Mouse (Mus musculus) cerebellum, adult 2 months (tissue): ENCODE results near the gene Rps19bp1. TPM values are rescaled to one million over a fixed set of nuclear protein-coding genes. Genes with fewer than 3 reads are reported as not detected.
A peak's percentile ranks its signal among the peaks of the same experiment; 100 is the strongest.

Source experiments
- DNase-seq, 2 experiments: peaks; one replicate each; pipeline ENCODE4 v3.0.0; 2021
- H3K27ac ChIP-seq: fragments of 200-500 bp; 2 replicates; pipeline ENCODE4 v1.5.1; 2012; ENCODE audit warnings: low read length, control low read depth, inconsistent platforms; ENCODE audit not compliant: insufficient read depth
- H3K27me3 ChIP-seq: fragments of 200-500 bp; 2 replicates; pipeline ENCODE4 v1.6.1; 2012; ENCODE audit warnings: inconsistent platforms, mild to moderate bottlenecking, low read length, moderate library complexity; ENCODE audit not compliant: control insufficient read depth, insufficient read depth
- H3K4me1 ChIP-seq: fragments of 200-500 bp; 2 replicates; pipeline ENCODE4 v1.6.1; 2011; ENCODE audit warnings: low read length; ENCODE audit not compliant: control insufficient read depth, insufficient read depth
- H3K4me3 ChIP-seq: fragments of 200-500 bp; replicated peaks from 2 replicates; pipeline ENCODE3; 2011; ENCODE audit warnings: mild to moderate bottlenecking, low read depth, low read length, control low read depth; ENCODE audit not compliant: insufficient read depth
- CTCF ChIP-seq: fragments of 200-500 bp; IDR thresholded peaks from 2 replicates; pipeline ENCODE4 v1.5.1; 2011; ENCODE audit warnings: low read depth, mild to moderate bottlenecking, control low read depth, low read length, moderate library complexity, borderline replicate concordance; ENCODE audit not compliant: insufficient read depth
- POLR2A ChIP-seq: fragments of 200-500 bp; IDR thresholded peaks from 2 replicates; pipeline ENCODE4 v1.6.1; 2011; ENCODE audit warnings: low read length, control low read depth, borderline replicate concordance; ENCODE audit not compliant: insufficient read depth
- WGBS: fragments of 180-500 bp; shearing (Covaris S2); methylation state at CpG from one replicate; pipeline ENCODE4 v1.1.7; 2018; 5-methylcytosine and 5-hydroxymethylcytosine counted together
- polyA plus RNA-seq: library from polyadenylated mRNA; depleted of rRNA; stranded (reverse); fragments of >200 nt; gene quantifications from 2 replicates; pipeline ENCODE4 v1.2.3, GENCODE M21; 2012; rRNA removed

The Rps19bp1 gene
- polyA plus RNA-seq: 34.3 and 38.6 TPM in 2 replicates

DNA sequence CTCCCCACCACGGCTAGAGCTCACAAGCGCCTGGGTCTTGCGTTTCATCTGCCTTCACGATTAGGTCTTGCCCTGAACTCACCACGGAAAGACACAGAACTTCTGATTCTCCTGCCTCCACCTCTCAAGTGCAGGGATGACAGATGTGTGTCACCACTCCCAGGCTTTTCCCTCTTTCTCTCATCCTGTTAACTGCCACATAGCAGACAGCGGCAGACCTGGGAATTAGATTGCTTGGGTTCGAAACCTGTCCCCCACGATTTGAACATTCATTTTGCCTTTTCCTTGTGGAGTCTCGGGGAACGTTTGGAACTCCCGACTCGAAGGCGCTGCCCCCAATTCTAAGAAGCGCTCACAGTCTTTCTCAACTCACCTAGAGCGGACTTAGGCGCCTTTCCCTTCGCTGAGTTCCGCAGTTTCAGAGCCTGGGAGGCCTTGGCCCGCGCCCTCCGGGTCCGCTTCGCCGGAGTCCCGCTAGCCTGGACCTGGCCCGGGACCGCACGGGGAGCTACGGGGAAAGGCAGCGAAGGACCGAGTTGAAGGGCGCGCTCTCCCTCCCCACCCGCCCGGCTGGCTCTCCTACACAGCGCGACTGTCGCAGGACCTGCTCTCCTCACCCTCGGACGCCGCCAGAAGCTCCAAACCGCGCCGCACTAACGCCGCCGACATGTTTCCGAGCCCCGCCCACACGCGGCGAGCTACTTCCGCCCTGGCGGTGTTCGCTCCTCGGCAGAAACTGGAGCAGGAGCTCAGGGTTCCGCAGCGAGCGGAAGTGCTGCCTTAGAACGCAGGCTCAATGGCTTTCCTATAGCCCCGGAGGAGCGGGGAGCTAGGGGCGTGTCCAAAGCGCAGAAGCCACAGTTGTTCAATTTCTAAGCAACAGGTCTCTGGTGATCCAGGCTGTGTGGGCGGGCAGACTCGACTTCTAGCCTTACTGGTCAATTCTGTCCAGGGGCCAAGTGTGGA is at the start of gene Rps19bp1:
TSS of gene Rps19bp1 (minus strand) at position 706 of the 966 bp plus-strand sequence.
- no peaks in the 10 kb centered on the region for H3K27me3 ChIP-seq
- DNase-seq: peak; percentile 86 to 87
- 2% methylated on average over 66 of the region's 66 CpGs for WGBS
- peaks cover 8% of the 10 kb centered on the region for H3K4me1 ChIP-seq
- peak within 1 kb of the TSS; percentile 79 for H3K4me3 ChIP-seq
- no peak within 1 kb of the TSS; the same call in 1 of the 2 replicates for H3K27ac ChIP-seq
- no peak for TF ChIP-seq CTCF
- TF ChIP-seq POLR2A: peak; percentile 76; the same call in 1 of the 2 replicates

DNA sequence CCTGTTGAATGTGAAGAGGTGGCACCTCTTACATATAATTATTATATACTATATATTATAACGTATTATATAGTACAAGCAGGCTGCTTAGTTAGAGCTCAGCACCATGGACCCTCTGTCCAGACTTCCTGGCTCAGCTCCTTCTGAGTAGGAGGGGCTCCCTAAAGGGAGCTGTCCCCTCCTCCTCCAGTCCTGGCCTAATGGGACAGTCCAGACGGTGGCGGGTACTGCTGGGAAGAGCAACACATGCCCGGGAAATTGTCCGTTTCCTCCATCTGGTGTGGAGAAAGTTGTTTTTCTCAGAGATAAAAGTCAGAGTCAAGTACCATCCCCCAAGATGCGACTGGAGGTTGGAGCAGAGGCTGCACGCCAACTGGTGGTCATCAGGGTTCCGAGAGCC is 42.0 kb upstream of the Rps19bp1 start:
- Histone ChIP-seq H3K27ac (no peak overlapping the region), H3K4me1 (peaks cover 43% of the 10 kb centered on the region), H3K4me3 (no peak overlapping the region), H3K27me3 (no peaks in the 10 kb centered on the region)
- 10% methylated on average over 8 of the region's 8 CpGs for WGBS
- peak; percentile 38 to 65 for DNase-seq
- TF ChIP-seq CTCF: no peak
- TF ChIP-seq POLR2A: no peak

DNA sequence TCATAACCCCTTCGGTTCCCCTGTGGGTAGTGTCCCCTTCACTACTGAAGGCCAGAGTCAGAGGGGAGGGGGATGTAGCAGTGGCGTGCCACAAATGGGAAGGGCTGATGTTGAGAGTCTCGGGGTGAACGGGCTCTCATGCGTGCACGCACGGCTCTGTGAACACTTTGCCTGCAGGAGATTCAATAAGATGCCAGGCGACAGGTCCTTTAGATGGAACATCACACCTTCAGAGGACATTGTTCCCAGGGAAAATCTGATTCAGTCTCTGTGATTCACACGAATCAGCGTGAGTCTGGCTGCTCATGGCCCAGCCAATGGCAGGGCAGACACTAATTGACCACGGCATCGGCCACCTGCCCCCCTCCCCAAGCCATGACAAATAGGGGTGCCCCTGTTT is 40.1 kb upstream of the Rps19bp1 start:
- 26% methylated on average over 12 of the region's 12 CpGs for WGBS
- H3K27me3 ChIP-seq: no peaks in the 10 kb centered on the region
- H3K27ac ChIP-seq: 0 out of 2 replicates have a peak overlapping the region, but pooled peaks have one; percentile 9
- TF ChIP-seq POLR2A (no peak), CTCF (no peak)
- H3K4me3 ChIP-seq: no peak overlapping the region
- peaks cover 45% of the 10 kb centered on the region for H3K4me1 ChIP-seq
- peak in 1 of 2 experiments; percentile 46 for DNase-seq

DNA sequence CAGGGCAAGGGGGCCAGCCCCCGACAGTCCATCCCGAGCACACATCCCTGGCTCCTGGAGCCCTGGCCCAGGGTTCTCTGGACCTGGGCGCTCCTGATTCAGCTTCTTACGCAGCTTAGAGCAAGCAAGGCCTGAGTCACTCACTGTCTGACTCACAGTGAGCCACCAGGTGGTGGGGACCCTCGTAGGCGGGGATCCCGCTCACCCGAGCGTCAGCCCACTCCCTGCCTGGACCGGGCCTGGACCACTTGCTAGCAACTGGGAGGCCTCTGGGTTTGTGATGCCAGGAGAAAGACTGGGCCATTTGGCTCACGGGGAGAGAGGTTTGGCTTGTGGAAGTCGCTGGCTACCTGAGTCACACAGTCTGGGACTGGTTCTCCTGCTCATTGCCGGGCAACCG is 39.7 kb upstream of the Rps19bp1 start:
- Histone ChIP-seq H3K4me1 (peaks cover 45% of the 10 kb centered on the region), H3K27ac (0 out of 2 replicates have a peak overlapping the region, but pooled peaks have one; percentile 9), H3K4me3 (no peak overlapping the region), H3K27me3 (no peaks in the 10 kb centered on the region)
- peak; percentile 66 to 78 for DNase-seq
- WGBS: 20% methylated on average over 14 of the region's 14 CpGs
- TF ChIP-seq POLR2A (no peak), CTCF (no peak)

DNA sequence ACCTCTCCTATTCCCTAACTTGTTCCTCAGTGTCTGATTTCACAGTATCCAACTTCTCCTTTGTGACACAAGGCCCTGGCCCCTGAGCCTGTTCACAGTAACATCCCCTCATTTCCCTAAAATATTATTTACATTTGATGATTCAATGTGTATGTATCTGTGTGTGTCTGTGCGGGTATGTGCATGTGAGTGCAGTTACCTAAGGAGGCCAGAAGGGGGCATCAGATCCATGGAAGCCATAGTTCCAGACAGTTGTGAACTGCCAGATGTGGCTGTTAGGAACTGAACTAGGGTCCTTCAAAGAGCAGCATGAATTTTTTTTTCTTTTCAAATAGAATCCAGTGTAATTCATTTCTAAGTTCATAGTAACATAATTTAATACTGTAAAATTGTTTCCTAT is 33.0 kb upstream of the Rps19bp1 start:
- Histone ChIP-seq H3K27me3 (no peaks in the 10 kb centered on the region), H3K4me1 (peaks cover 12% of the 10 kb centered on the region), H3K4me3 (no peak overlapping the region), H3K27ac (no peak overlapping the region)
- no peak for TF ChIP-seq CTCF
- no peak for TF ChIP-seq POLR2A
- DNase-seq: no peak
- 100% methylated on average over 1 of the region's 1 CpGs for WGBS

DNA sequence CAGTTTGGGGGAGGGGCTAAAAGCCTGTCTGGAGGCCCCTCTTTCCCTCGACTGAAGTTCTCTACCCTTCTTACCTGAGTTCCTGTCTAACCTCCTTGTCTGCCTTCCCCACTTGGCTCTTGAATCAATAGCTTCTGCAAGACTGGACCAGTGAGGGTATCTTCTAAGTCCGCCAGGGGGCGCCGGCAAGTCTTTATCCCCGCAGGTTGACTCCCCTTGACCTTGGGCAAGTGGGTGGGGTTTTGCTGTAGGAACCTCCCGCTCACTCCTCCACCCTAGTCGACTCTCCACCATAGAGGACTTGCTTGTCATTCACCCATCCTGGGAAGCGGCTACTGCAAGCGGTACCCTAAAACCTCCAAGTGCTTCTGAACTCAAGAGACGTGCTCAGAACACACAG is 25.3 kb upstream of the Rps19bp1 start:
- H3K27me3 ChIP-seq: no peaks in the 10 kb centered on the region
- no peak overlapping the region for H3K27ac ChIP-seq
- TF ChIP-seq POLR2A (no peak), CTCF (peak; percentile 61; the same call in 1 of the 2 replicates)
- H3K4me1 ChIP-seq: peaks cover 25% of the 10 kb centered on the region
- peak; percentile 79 to 83 for DNase-seq
- WGBS: 42% methylated on average over 10 of the region's 10 CpGs
- peak overlapping the region; percentile 79 for H3K4me3 ChIP-seq

DNA sequence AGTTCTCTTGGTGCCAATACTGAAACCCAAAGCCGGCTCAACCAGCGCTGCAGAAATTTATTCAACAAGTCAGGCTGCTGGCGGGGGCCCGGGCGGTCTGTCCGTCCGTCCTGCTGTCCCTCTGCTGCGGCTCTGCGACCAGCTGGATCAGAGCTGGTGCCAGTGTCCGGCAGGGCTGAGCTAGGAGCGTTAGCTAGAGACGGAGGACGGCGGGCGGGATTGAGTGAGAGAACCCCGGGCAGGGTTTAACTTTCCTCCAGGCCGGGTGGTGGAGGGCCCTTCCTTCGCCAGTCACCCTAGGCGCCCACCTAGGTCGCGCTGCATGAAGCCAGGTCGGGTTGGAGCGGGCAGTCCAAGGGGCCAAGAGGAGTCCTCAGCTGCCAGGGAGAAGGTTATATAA is 23.9 kb upstream of the Rps19bp1 start:
- H3K4me3 ChIP-seq: peak overlapping the region; percentile 79
- no peak for TF ChIP-seq CTCF
- TF ChIP-seq POLR2A: no peak
- 3% methylated on average over 23 of the region's 23 CpGs for WGBS
- peaks cover 25% of the 10 kb centered on the region for H3K4me1 ChIP-seq
- H3K27ac ChIP-seq: peak overlapping the region; percentile 85
- DNase-seq: peak; percentile 70 to 81
- H3K27me3 ChIP-seq: no peaks in the 10 kb centered on the region

DNA sequence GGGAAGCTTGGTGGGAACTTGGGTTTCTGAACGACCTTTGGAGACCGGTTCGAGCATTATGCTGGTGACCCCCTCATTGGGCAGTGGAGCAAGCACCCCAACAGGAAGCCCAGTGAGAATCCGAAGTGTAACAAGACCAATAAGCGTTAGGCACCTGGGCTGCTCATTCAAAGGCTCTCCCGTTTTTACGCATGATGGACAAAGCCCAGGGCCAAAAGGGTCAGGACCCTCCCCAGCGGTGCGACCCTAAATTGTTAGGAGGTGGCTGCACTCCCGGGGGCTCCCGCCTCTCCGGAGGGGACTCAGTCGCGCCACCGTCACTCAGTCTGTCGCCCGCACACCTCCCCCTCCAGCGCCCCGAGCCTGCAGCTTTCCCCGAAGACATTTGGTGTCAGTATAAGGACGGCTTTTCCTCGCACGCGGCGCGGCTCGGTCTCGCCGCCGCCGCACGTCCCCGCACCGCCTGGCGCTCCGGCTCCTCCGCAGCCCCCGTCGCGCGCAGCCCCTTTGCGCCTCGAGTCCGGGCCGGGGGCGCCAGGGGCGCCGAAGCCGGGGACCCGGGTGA is 22.8 kb upstream of the Rps19bp1 start, which contains the start of gene Cacna1i:
TSS of gene Cacna1i (plus strand) at position 388 of the 565 bp plus-strand sequence.
- Histone ChIP-seq H3K4me1 (peaks cover 23% of the 10 kb centered on the region), H3K27ac (peak within 1 kb of the TSS; percentile 85), H3K4me3 (peak within 1 kb of the TSS; percentile 79), H3K27me3 (no peaks in the 10 kb centered on the region)
- WGBS: under 1% methylated on average over 50 of the region's 50 CpGs
- TF ChIP-seq CTCF: peak; percentile 53; the same call in 1 of the 2 replicates
- no peak for TF ChIP-seq POLR2A
- peak; percentile 84 for DNase-seq
